Mouse (Mus musculus): ENCODE measurements at regions not wholly inside any gene's neighbourhood (a gene's known extent, or its start where the extent isn't known, plus 50 kb on each side); places are given as distances from the start of the nearest gene placed in this dataset.
"Not testable (repeated sequence)": the region's sequence is repeated elsewhere in the genome, so short reads cannot be mapped to it uniquely, and the experiment has no call there.

GRCm38 (mm10) chr14:52638179-52638578, 142.6 kb upstream of the Olfr1507 start:
- Histone ChIP-seq H3K36me3 (replicated peaks; ENCODE audit: control insufficient read depth, insufficient read depth, low read length) (no peaks in the 10 kb centered on the region), H3K9me3 (replicated peaks; ENCODE audit: control insufficient read depth, low read length) (no peaks in the 10 kb centered on the region; the same call in 1 of the 2 replicates), H3K4me3 (ENCODE audit: low read depth, low read length) (no peak overlapping the region), H3K4me2 (ENCODE audit: low read depth, low read length) (no peak overlapping the region), H3K27me3 (ENCODE audit: control insufficient read depth, insufficient read depth, low read length) (no peaks in the 10 kb centered on the region), H3K4me1 (ENCODE audit: control insufficient read depth, insufficient read depth) (no peaks in the 10 kb centered on the region), H3K27ac (ENCODE audit: low read depth) (no peak overlapping the region), H3K9ac (replicated peaks; ENCODE audit: low read depth, low read length) (no peak overlapping the region)
- ATAC-seq (ENCODE audit: insufficient read depth, low read depth) (no peak), DNase-seq (ENCODE audit: low spot score) (no peak)
- WGBS: 50% methylated on average over 2 of the region's 2 CpGs
- TF ChIP-seq EP300 (IDR thresholded peaks at IDR 0.05; ENCODE audit: low read depth): no peak
- no peak for TF ChIP-seq CTCF (IDR thresholded peaks at IDR 0.05; ENCODE audit: low read depth)

- H3K27me3 ChIP-seq (ENCODE audit: control insufficient read depth, insufficient read depth, low read length): no peaks in the 10 kb centered on the region
These were observed 126.6 kb upstream of the Olfr1507 start for GRCm38 (mm10) chr14:52622184-52622583.

GRCm38 (mm10) chr14:52580319-52580718, 84.8 kb upstream of the Olfr1507 start:
- ATAC-seq (ENCODE audit: insufficient read depth, low read depth) (no peak), DNase-seq (ENCODE audit: low spot score) (no peak)
- no peaks in the 10 kb centered on the region for H3K4me1 ChIP-seq (ENCODE audit: control insufficient read depth, insufficient read depth)
- WGBS: 34% methylated on average over 3 of the region's 3 CpGs
- H3K27me3 ChIP-seq (ENCODE audit: control insufficient read depth, insufficient read depth, low read length): no peaks in the 10 kb centered on the region
- TF ChIP-seq CTCF (IDR thresholded peaks at IDR 0.05; ENCODE audit: low read depth): no peak
- TF ChIP-seq EP300 (IDR thresholded peaks at IDR 0.05; ENCODE audit: low read depth): no peak
- no peak overlapping the region for H3K4me3 ChIP-seq (ENCODE audit: low read depth, low read length)
- H3K4me2 ChIP-seq (ENCODE audit: low read depth, low read length): no peak overlapping the region
- H3K9me3 ChIP-seq (replicated peaks; ENCODE audit: control insufficient read depth, low read length): no peaks in the 10 kb centered on the region
- no peaks in the 10 kb centered on the region for H3K36me3 ChIP-seq (replicated peaks; ENCODE audit: control insufficient read depth, insufficient read depth, low read length)
- no peak overlapping the region for H3K9ac ChIP-seq (replicated peaks; ENCODE audit: low read depth, low read length)
- H3K27ac ChIP-seq (ENCODE audit: low read depth): no peak overlapping the region

More at GRCm38 (mm10) chr14:52622184-52622583, 126.6 kb upstream of the Olfr1507 start:
- no peak for DNase-seq (ENCODE audit: low spot score)
- H3K36me3 ChIP-seq (replicated peaks; ENCODE audit: control insufficient read depth, insufficient read depth, low read length): no peaks in the 10 kb centered on the region
- no peak overlapping the region for H3K4me3 ChIP-seq (ENCODE audit: low read depth, low read length)
- H3K4me1 ChIP-seq (ENCODE audit: control insufficient read depth, insufficient read depth): no peaks in the 10 kb centered on the region
- ATAC-seq (ENCODE audit: insufficient read depth, low read depth): no peak
- no peak overlapping the region for H3K4me2 ChIP-seq (ENCODE audit: low read depth, low read length)
- TF ChIP-seq CTCF (IDR thresholded peaks at IDR 0.05; ENCODE audit: low read depth): no peak
- H3K27ac ChIP-seq (ENCODE audit: low read depth): no peak overlapping the region
- 24% methylated on average over 4 of the region's 4 CpGs for WGBS
- no peak overlapping the region for H3K9ac ChIP-seq (replicated peaks; ENCODE audit: low read depth, low read length)
- 0 out of 2 replicates have a peak, but pooled peaks cover 4% of the 10 kb centered on the region for H3K9me3 ChIP-seq (replicated peaks; ENCODE audit: control insufficient read depth, low read length)

- H3K4me2 ChIP-seq (ENCODE audit: low read depth, low read length): no peak overlapping the region
- H3K36me3 ChIP-seq (replicated peaks; ENCODE audit: control insufficient read depth, insufficient read depth, low read length): no peaks in the 10 kb centered on the region
- no peak for TF ChIP-seq EP300 (IDR thresholded peaks at IDR 0.05; ENCODE audit: low read depth)
- TF ChIP-seq CTCF (IDR thresholded peaks at IDR 0.05; ENCODE audit: low read depth): no peak
- H3K9me3 ChIP-seq (replicated peaks; ENCODE audit: control insufficient read depth, low read length): peaks cover 4% of the 10 kb centered on the region; the same call in 1 of the 2 replicates
- no peak overlapping the region for H3K9ac ChIP-seq (replicated peaks; ENCODE audit: low read depth, low read length)
- ATAC-seq (ENCODE audit: insufficient read depth, low read depth) (no peak), DNase-seq (ENCODE audit: low spot score) (no peak)
- H3K27ac ChIP-seq (ENCODE audit: low read depth): no peak overlapping the region
- H3K4me1 ChIP-seq (ENCODE audit: control insufficient read depth, insufficient read depth): no peaks in the 10 kb centered on the region
- H3K27me3 ChIP-seq (ENCODE audit: control insufficient read depth, insufficient read depth, low read length): no peaks in the 10 kb centered on the region
- WGBS: 74% methylated on average over 5 of the region's 5 CpGs
- no peak overlapping the region for H3K4me3 ChIP-seq (ENCODE audit: low read depth, low read length)
These were observed 71.4 kb upstream of the Olfr1507 start for GRCm38 (mm10) chr14:52566920-52567319.

GRCm38 (mm10) chr14:52565606-52566005, 70.1 kb upstream of the Olfr1507 start:
- no peak for DNase-seq (ENCODE audit: low spot score)
- no peak for ATAC-seq (ENCODE audit: insufficient read depth, low read depth)
- Histone ChIP-seq H3K36me3 (replicated peaks; ENCODE audit: control insufficient read depth, insufficient read depth, low read length) (no peaks in the 10 kb centered on the region), H3K4me2 (ENCODE audit: low read depth, low read length) (no peak overlapping the region), H3K27ac (ENCODE audit: low read depth) (no peak overlapping the region), H3K9ac (replicated peaks; ENCODE audit: low read depth, low read length) (no peak overlapping the region), H3K9me3 (replicated peaks; ENCODE audit: control insufficient read depth, low read length) (peaks cover 4% of the 10 kb centered on the region; the same call in 1 of the 2 replicates), H3K4me1 (ENCODE audit: control insufficient read depth, insufficient read depth) (no peaks in the 10 kb centered on the region), H3K4me3 (ENCODE audit: low read depth, low read length) (no peak overlapping the region), H3K27me3 (ENCODE audit: control insufficient read depth, insufficient read depth, low read length) (no peaks in the 10 kb centered on the region)
- TF ChIP-seq EP300 (IDR thresholded peaks at IDR 0.05; ENCODE audit: low read depth) (no peak), CTCF (IDR thresholded peaks at IDR 0.05; ENCODE audit: low read depth) (no peak)
- WGBS: 50% methylated on average over 4 of the region's 4 CpGs

- not testable (repeated sequence) for H3K9me3 ChIP-seq (replicated peaks; ENCODE audit: control insufficient read depth, low read length); ATAC-seq (ENCODE audit: insufficient read depth, low read depth); DNase-seq (ENCODE audit: low spot score); H3K9ac ChIP-seq (replicated peaks; ENCODE audit: low read depth, low read length); H3K27me3 ChIP-seq (ENCODE audit: control insufficient read depth, insufficient read depth, low read length); H3K4me3 ChIP-seq (ENCODE audit: low read depth, low read length); H3K27ac ChIP-seq (ENCODE audit: low read depth); H3K4me2 ChIP-seq (ENCODE audit: low read depth, low read length); H3K36me3 ChIP-seq (replicated peaks; ENCODE audit: control insufficient read depth, insufficient read depth, low read length); H3K4me1 ChIP-seq (ENCODE audit: control insufficient read depth, insufficient read depth)
- whole genome bisulfite sequencing: 84% methylated on average over 13 of the region's 13 CpGs
These were observed 60.8 kb upstream of the Olfr1507 start for GRCm38 (mm10) chr14:52556340-52556739.

Data from heart, postnatal 0 days (tissue).